Mouse (Mus musculus): ENCODE data around the gene Etfdh. TPM values are rescaled to one million over a fixed set of nuclear protein-coding genes. Genes with fewer than 3 reads are reported as not detected.
A peak's percentile ranks its signal among the peaks of the same experiment; 100 is the strongest.

The Etfdh gene
- polyA plus RNA-seq, 2 experiments = 21.7 to 40.7 TPM

GRCm38 (mm10) chr3:79590863-79591792, 38.2 kb downstream of the Etfdh start, which contains the start of gene Ppid:
Gene Ppid, plus strand, starts transcription at chr3:79591342.
- H3K36me3 ChIP-seq (replicated peaks; ENCODE audit: control insufficient read depth, insufficient read depth, low read depth) = peaks cover 27% of the 10 kb centered on the region
- peak within 1 kb of the TSS; percentile 62 to 97 for H3K4me3 ChIP-seq (ENCODE audit: insufficient read depth in 1 of 2, low read depth in 2 of 2, low read length in 2 of 2)
- WGBS (ENCODE audit: insufficient replicate concordance) = under 1% methylated on average over 63 of the region's 63 CpGs
- peak within 1 kb of the TSS; percentile 89 for H3K4me2 ChIP-seq (ENCODE audit: low read depth)
- TF ChIP-seq CTCF (IDR thresholded peaks at IDR 0.05; ENCODE audit: low read depth) (peak; percentile 35; the same call in 1 of the 2 replicates), EP300 (IDR thresholded peaks at IDR 0.05; ENCODE audit: low read depth) (no peak)
- peak within 1 kb of the TSS; percentile 77 for H3K27ac ChIP-seq
- no peaks in the 10 kb centered on the region for H3K9me3 ChIP-seq (ENCODE audit: control insufficient read depth, low read length)
- H3K9ac ChIP-seq (replicated peaks) = peak within 1 kb of the TSS; percentile 77
- DNase-seq (ENCODE audit: low read depth in 3 of 3, low spot score in 3 of 3) (peak; percentile 74 to 78 (median 76)), ATAC-seq (ENCODE audit: insufficient read depth) (peak; percentile 87)
- H3K27me3 ChIP-seq (ENCODE audit: control insufficient read depth, insufficient read depth, low read length) = no peaks in the 10 kb centered on the region
- peaks cover 3 to 10% of the 10 kb centered on the region in 2 experiments; a peak in 3 of 4 replicates for H3K4me1 ChIP-seq (replicated peaks; ENCODE audit: control insufficient read depth in 2 of 2, insufficient read depth in 2 of 2, low read length in 1 of 2)

GRCm38 (mm10) chr3:79589671-79590070, 39.6 kb downstream of the Etfdh start:
- peaks cover 3 to 10% of the 10 kb centered on the region in 2 experiments; a peak in 3 of 4 replicates for H3K4me1 ChIP-seq (replicated peaks; ENCODE audit: control insufficient read depth in 2 of 2, insufficient read depth in 2 of 2, low read length in 1 of 2)
- peaks cover 14% of the 10 kb centered on the region for H3K36me3 ChIP-seq (replicated peaks; ENCODE audit: control insufficient read depth, insufficient read depth, low read depth)
- no peak overlapping the region for H3K4me3 ChIP-seq (ENCODE audit: insufficient read depth in 1 of 2, low read depth in 2 of 2, low read length in 2 of 2)
- WGBS (ENCODE audit: insufficient replicate concordance) = 69% methylated on average over 2 of the region's 2 CpGs
- H3K9me3 ChIP-seq (ENCODE audit: control insufficient read depth, low read length) = no peaks in the 10 kb centered on the region
- DNase-seq (ENCODE audit: low read depth in 3 of 3, low spot score in 3 of 3) (no peak), ATAC-seq (ENCODE audit: insufficient read depth) (no peak)
- H3K4me2 ChIP-seq (ENCODE audit: low read depth) = no peak overlapping the region
- TF ChIP-seq EP300 (IDR thresholded peaks at IDR 0.05; ENCODE audit: low read depth) (no peak), CTCF (IDR thresholded peaks at IDR 0.05; ENCODE audit: low read depth) (no peak)
- no peak overlapping the region for H3K27ac ChIP-seq
- no peaks in the 10 kb centered on the region for H3K27me3 ChIP-seq (ENCODE audit: control insufficient read depth, insufficient read depth, low read length)
- H3K9ac ChIP-seq (replicated peaks) = no peak overlapping the region

GRCm38 (mm10) chr3:79586804-79587203, 42.5 kb downstream of the Etfdh start:
- Histone ChIP-seq H3K27ac (no peak overlapping the region), H3K4me1 (replicated peaks; ENCODE audit: control insufficient read depth in 2 of 2, insufficient read depth in 2 of 2, low read length in 1 of 2) (peaks cover 3 to 10% of the 10 kb centered on the region in 2 experiments; a peak in 3 of 4 replicates), H3K9ac (replicated peaks) (no peak overlapping the region), H3K4me3 (ENCODE audit: insufficient read depth in 1 of 2, low read depth in 2 of 2, low read length in 2 of 2) (no peak overlapping the region), H3K36me3 (replicated peaks; ENCODE audit: control insufficient read depth, insufficient read depth, low read depth) (no peaks in the 10 kb centered on the region), H3K27me3 (ENCODE audit: control insufficient read depth, insufficient read depth, low read length) (no peaks in the 10 kb centered on the region), H3K9me3 (ENCODE audit: control insufficient read depth, low read length) (no peaks in the 10 kb centered on the region), H3K4me2 (ENCODE audit: low read depth) (peak overlapping the region; percentile 33)
- ATAC-seq (ENCODE audit: insufficient read depth) (peak; percentile 57), DNase-seq (ENCODE audit: low read depth in 3 of 3, low spot score in 3 of 3) (peak; percentile 80 to 84 (median 81))
- WGBS (ENCODE audit: insufficient replicate concordance) = 2% methylated on average over 6 of the region's 6 CpGs
- peak; percentile 99 for TF ChIP-seq CTCF (IDR thresholded peaks at IDR 0.05; ENCODE audit: low read depth)
- TF ChIP-seq EP300 (IDR thresholded peaks at IDR 0.05; ENCODE audit: low read depth) = peak; percentile 16; the same call in 1 of the 2 replicates

- TF ChIP-seq CTCF (IDR thresholded peaks at IDR 0.05; ENCODE audit: low read depth) (no peak), EP300 (IDR thresholded peaks at IDR 0.05; ENCODE audit: low read depth) (peak; percentile 94)
- Histone ChIP-seq H3K4me2 (ENCODE audit: low read depth) (peak overlapping the region; percentile 55), H3K4me1 (replicated peaks; ENCODE audit: control insufficient read depth in 2 of 2, insufficient read depth in 2 of 2, low read length in 1 of 2) (peaks cover 38 to 53% of the 10 kb centered on the region in 2 experiments), H3K9me3 (ENCODE audit: control insufficient read depth, low read length) (no peaks in the 10 kb centered on the region), H3K36me3 (replicated peaks; ENCODE audit: control insufficient read depth, insufficient read depth, low read depth) (no peaks in the 10 kb centered on the region), H3K27me3 (ENCODE audit: control insufficient read depth, insufficient read depth, low read length) (no peaks in the 10 kb centered on the region), H3K27ac (peak overlapping the region; percentile 95), H3K9ac (replicated peaks) (peak overlapping the region; percentile 40; the same call in 1 of the 2 replicates), H3K4me3 (ENCODE audit: insufficient read depth in 1 of 2, low read depth in 2 of 2, low read length in 2 of 2) (no peak overlapping the region)
- ATAC-seq (ENCODE audit: insufficient read depth) = peak; percentile 92
- 17% methylated on average over 5 of the region's 5 CpGs for WGBS (ENCODE audit: insufficient replicate concordance)
- DNase-seq (ENCODE audit: low read depth in 3 of 3, low spot score in 3 of 3) = peak; percentile 81 to 94 (median 92)
Observed at GRCm38 (mm10) chr3:79579891-79580575, 49.3 kb downstream of the Etfdh start.

Measured in liver, embryonic 14.5 days (tissue).